Mouse (Mus musculus) frontal cortex, postnatal 25 days (tissue): ENCODE measurements around the gene Arl6ip4.

Experiments used
- DNase-seq, 2 experiments: peaks; one replicate each; pipeline ENCODE4 v3.0.0; 2022; ENCODE audit warnings: low spot score in 2 of 2

Gene Arl6ip4

DNA sequence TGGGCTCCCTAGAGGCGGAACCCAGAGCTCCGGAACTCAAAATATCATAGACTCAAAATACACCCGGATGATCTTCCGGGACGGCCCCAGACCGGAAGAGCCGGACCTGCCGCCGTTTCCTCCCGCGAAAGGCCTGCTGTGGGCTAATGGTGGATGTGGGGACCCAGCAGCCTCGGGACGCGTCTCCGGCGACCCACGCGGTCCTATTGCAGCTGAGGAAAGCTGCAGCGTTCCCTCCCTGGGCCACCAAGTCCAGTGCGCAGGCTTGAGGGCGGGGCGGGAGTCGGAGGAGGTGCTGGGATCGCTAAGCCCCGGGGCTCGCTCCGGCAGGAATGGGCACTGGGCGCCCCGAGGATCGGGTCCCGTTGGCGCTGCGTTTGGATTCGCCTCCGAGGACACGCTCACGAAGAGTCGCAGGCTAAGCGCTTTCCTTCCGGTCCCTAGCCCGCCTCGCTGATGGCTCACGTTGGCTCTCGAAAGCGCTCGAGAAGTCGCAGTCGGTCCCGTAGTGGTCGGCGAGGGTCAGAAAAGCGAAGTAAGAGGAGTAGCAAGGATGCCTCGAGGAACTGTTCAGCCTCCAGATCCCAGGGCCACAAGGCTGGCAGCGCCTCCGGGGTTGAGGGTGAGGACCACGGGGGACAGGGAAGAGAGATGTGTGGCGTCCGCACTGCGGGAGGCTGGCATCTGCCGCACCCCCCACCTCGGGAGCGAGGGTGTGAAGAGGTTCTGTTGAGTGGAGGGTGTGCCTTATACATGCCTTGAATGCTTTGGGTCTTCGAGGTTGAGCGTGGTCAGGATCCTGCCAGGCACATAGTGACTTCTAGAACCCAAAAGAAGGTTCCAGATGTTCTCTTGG lies at the start of gene Arl6ip4:
TSS of gene Arl6ip4 (plus strand) at position 100 of the 856 bp plus-strand sequence.
- DNase-seq: peak; percentile 71 to 79

DNA sequence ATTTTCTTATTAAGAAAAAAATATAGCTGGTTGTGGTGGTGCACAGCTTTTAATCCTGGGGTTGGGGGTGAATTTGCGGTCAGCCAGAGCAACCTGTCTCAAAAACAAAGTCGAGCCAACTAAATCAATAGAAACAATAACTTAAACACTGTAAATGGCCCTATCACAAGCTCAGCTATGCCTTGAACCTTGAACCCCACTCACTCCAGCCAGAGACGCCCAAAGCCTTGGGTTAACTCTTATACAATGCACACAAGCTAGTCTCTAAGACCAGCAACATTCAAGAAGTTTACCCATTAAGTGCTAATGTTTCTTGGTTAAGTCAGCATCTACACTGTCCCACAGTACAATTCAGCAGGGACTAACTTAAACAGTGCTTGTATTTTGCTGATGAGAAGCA lies 46.2 kb upstream of the Arl6ip4 start:
- no peak for DNase-seq

- no peak for DNase-seq
Measured at GRCm38 (mm10) chr5:124073682-124074081, 42.2 kb upstream of the Arl6ip4 start.

- no peak for DNase-seq
Measured at GRCm38 (mm10) chr5:124074845-124075307, 41.0 kb upstream of the Arl6ip4 start.

DNA sequence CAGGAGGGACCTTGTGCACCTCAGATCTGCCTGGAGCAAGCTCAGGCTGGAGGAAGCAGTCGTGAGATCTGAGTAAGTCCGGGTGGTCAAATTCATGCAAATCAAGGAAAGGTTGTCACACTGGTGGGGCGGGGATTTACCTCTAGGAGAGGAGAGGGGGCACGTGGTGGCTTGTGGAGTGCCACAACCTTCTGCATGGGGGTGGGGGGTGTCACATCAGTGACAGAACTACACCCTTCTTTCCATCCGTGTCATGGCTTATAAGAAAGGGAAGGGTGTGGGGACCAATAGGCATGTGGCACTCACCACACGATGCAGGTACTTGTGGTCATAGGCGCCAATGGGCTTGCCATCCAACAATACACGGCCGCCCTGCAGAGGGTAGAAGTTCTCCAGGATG lies 40.2 kb upstream of the Arl6ip4 start:
- no peak for DNase-seq

- DNase-seq: no peak
Measured at GRCm38 (mm10) chr5:124076559-124076958, 39.3 kb upstream of the Arl6ip4 start.

- DNase-seq: no peak
Measured at GRCm38 (mm10) chr5:124077241-124077640, 38.6 kb upstream of the Arl6ip4 start.

GRCm38 (mm10) chr5:124077856-124078460 lies 37.9 kb upstream of the Arl6ip4 start:
- DNase-seq: no peak

GRCm38 (mm10) chr5:124078794-124079416 lies 37.0 kb upstream of the Arl6ip4 start:
- peak; percentile 36 to 44 for DNase-seq

DNA sequence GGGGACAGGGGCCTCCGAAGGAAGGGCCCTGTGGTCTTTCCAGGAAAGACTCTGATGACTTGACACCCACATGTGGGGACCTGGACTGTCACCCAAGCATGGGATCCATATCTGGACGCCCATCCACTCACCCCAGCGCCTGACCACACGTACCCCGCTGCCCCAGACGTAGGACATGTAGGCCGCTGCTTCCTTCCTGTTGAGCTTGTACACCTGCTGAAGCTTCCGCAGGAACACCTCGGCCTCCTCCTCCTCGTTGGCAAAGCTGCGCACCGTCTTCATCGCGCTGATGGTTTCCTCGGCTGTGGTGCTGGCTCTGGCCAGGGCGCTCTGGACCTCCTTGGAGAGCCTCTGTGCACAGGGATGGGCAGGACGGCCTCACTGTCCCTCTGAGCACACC lies 36.0 kb upstream of the Arl6ip4 start:
- DNase-seq: no peak

GRCm38 (mm10) chr5:124082447-124082846 lies 33.4 kb upstream of the Arl6ip4 start:
- DNase-seq: no peak

GRCm38 (mm10) chr5:124082941-124083688 lies 32.8 kb upstream of the Arl6ip4 start:
- no peak for DNase-seq

GRCm38 (mm10) chr5:124083850-124084587 lies 31.9 kb upstream of the Arl6ip4 start:
- DNase-seq: no peak

DNA sequence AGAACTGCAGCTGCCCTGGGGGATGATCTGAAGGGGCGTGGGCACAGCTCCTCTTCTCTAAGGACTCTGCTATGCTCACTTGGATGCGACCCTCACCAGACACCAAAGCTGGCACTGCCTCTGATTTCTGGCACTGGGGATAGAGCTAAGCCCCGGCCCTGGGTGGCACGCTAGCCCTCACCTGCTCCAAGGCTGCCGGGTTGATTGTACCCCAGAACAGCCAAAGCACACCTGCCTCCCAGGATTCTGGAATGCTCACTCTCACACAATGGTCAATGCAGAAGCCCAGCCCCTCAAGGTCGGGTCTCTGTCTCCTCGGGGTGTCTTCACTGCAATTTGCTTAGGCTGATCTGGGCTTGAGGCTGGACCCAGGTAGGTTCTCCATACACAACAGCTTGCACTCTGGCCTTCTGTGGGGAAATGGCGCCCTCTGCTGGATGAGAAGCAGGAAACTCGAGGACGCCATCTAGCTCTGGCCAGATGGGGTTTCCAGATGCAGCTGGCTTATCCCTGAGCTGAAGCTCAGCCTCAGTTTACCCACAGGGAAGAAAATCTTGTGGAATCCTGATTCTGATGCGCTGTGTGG lies 31.2 kb upstream of the Arl6ip4 start:
- peak; percentile 75 to 82 for DNase-seq

DNA sequence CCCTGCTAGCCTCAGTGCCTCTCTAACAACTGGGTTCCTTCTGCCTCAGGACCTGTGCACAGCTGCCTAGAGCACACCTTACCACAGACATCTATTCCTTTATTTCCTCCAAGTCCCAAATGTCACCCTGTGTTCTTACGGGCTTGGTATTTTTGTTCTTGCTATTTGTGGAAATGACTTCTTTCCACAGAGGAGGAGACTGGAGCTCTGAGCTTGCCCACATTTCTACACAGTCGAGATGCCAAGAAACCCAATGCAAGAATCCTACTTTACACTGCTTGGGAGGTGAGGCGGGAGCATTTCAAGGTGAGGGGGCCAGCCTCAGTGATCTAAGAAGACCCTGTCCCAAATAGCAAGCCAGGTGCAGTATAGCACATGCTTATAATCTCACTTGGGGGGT lies 30.4 kb upstream of the Arl6ip4 start:
- DNase-seq: no peak

GRCm38 (mm10) chr5:124086876-124087275 lies 29.0 kb upstream of the Arl6ip4 start:
- DNase-seq: no peak

GRCm38 (mm10) chr5:124089868-124090267 lies 26.0 kb upstream of the Arl6ip4 start:
- no peak for DNase-seq

- DNase-seq: no peak
Measured at GRCm38 (mm10) chr5:124091951-124092406, 23.9 kb upstream of the Arl6ip4 start.

GRCm38 (mm10) chr5:124093120-124093794 lies 22.6 kb upstream of the Arl6ip4 start:
- peak in 1 of 2 experiments; percentile 75 for DNase-seq
